Mouse (Mus musculus) layer of hippocampus, postnatal 10 days (tissue): Measurements from ENCODE around the gene Tdrd12. TPM values are rescaled to one million over a fixed set of nuclear protein-coding genes. Genes with fewer than 3 reads are reported as not detected.

Experiments used
- DNase-seq, 2 experiments: peaks; one replicate each; pipeline ENCODE4 v3.0.0; 2021; ENCODE audit warnings: low spot score in 2 of 2
- total RNA-seq, 2 experiments: library from RNA; stranded (reverse); gene quantifications; 2 replicates each; pipeline ENCODE4 v1.2.3; 2021

Gene Tdrd12
- total RNA-seq, 2 experiments from 2014 or later: 0.76 to 1.2 TPM

GRCm38 (mm10) chr7:35448867-35449266 lies 88.7 kb downstream of the Tdrd12 start:
- DNase-seq: no peak

GRCm38 (mm10) chr7:35447996-35448846 lies 89.3 kb downstream of the Tdrd12 start, which contains the start of gene Slc7a9:
TSS of gene Slc7a9 (plus strand) at chr7:35448796.
- DNase-seq: no peak

- DNase-seq: no peak
Measured at GRCm38 (mm10) chr7:35447501-35447900, 90.0 kb downstream of the Tdrd12 start.

- no peak for DNase-seq
Measured at GRCm38 (mm10) chr7:35435266-35435665, 102.3 kb downstream of the Tdrd12 start.

GRCm38 (mm10) chr7:35428146-35428545 lies 109.4 kb downstream of the Tdrd12 start:
- no peak for DNase-seq

GRCm38 (mm10) chr7:35423071-35423470 lies 114.5 kb downstream of the Tdrd12 start:
- no peak for DNase-seq

Other genes with a start within 250 kb of the Tdrd12 start
- gene Gpatch1, start 219.3 kb downstream of the Tdrd12 start, total RNA-seq: 10 to 100 TPM; 24.7 to 28.2 TPM
- 1 to 10 TPM; 2.1 to 2.4 TPM for gene Rhpn2, start 203.6 kb downstream of the Tdrd12 start, total RNA-seq
- 1 to 10 TPM; 7.4 to 8.5 TPM for gene Faap24, start 140.9 kb downstream of the Tdrd12 start, total RNA-seq
- gene Cep89, start 140.7 kb downstream of the Tdrd12 start, total RNA-seq: 10 to 100 TPM; 24.5 to 25.7 TPM
- not detected for gene Slc7a9, start 88.9 kb downstream of the Tdrd12 start, total RNA-seq
- 10 to 100 TPM; 63.4 to 77.1 TPM for gene Nudt19, start 18.6 kb upstream of the Tdrd12 start, total RNA-seq
- gene Rgs9bp, start 47.8 kb upstream of the Tdrd12 start, total RNA-seq: under 1 TPM; 0.62 to 0.87 TPM
- 10 to 100 TPM; 40.1 to 46.4 TPM for gene Ankrd27, start 48.5 kb upstream of the Tdrd12 start, total RNA-seq
- gene Pdcd5, start 109.8 kb upstream of the Tdrd12 start, total RNA-seq: 10 to 100 TPM; 96.9 to 98.5 TPM
- gene Dpy19l3, start 216.7 kb upstream of the Tdrd12 start, total RNA-seq: 10 to 100 TPM; 83.6 to 84.5 TPM